Mouse (Mus musculus) heart, embryonic 14.5 days (tissue): ENCODE measurements at regions not wholly inside any gene's neighbourhood (a gene's known extent, or its start where the extent isn't known, plus 50 kb on each side); places are given as distances from the start of the nearest gene placed in this dataset.

Experiments
- ATAC-seq: fragments of 200-750 bp; cut with Nextera tagmentation; 2 replicates; pipeline ENCODE4 v1.8.0; 2017; ENCODE audit warnings: low read depth, moderate TSS enrichment; ENCODE audit not compliant: insufficient number of reproducible peaks, insufficient read depth, low FRiP score
- H3K27ac ChIP-seq, 2 experiments: fragments of 200-500 bp in 1 of 2; fragments of 300-500 bp in 1 of 2; sonication (generic) in 1 of 2; replicated peaks in 1 of 2; 2 replicates each; pipeline ENCODE4 v1.5.1; 2012 to 2014; ENCODE audit warnings: low read depth in 2 of 2, low read length in 2 of 2, control low read depth in 1 of 2, mild to moderate bottlenecking in 1 of 2, mixed read lengths in 1 of 2; ENCODE audit not compliant: control insufficient read depth in 1 of 2, insufficient read depth in 1 of 2
- H3K27me3 ChIP-seq: fragments of 300-500 bp; sonication (generic); 2 replicates; pipeline ENCODE4 v1.6.1; 2014; ENCODE audit warnings: mild to moderate bottlenecking, low read length, control low read depth; ENCODE audit not compliant: control insufficient read depth, insufficient read depth
- H3K36me3 ChIP-seq: fragments of 300-500 bp; sonication (generic); 2 replicates; pipeline ENCODE4 v1.6.1; 2014; ENCODE audit warnings: mild to moderate bottlenecking, control low read depth, low read length, mixed read lengths; ENCODE audit not compliant: control insufficient read depth, insufficient read depth
- H3K4me1 ChIP-seq, 2 experiments: fragments of 200-500 bp in 1 of 2; fragments of 300-500 bp in 1 of 2; sonication (generic) in 1 of 2; 2 replicates each; pipeline ENCODE4 v1.6.1; 2012 to 2014; ENCODE audit warnings: low read length in 2 of 2, control low read depth in 1 of 2, mixed read lengths in 1 of 2; ENCODE audit not compliant: control insufficient read depth in 2 of 2, insufficient read depth in 2 of 2
- H3K4me2 ChIP-seq: fragments of 300-500 bp; sonication (generic); 2 replicates; pipeline ENCODE4 v1.6.1; 2014; ENCODE audit warnings: mild to moderate bottlenecking, low read length
- H3K4me3 ChIP-seq, 2 experiments: fragments of 200-500 bp in 1 of 2; fragments of 300-500 bp in 1 of 2; sonication (generic) in 1 of 2; 2 replicates each; pipeline ENCODE4 v1.5.1; 2012 to 2014; ENCODE audit warnings: low read length in 2 of 2, mild to moderate bottlenecking in 2 of 2, control low read depth in 1 of 2, low read depth in 1 of 2, moderate library complexity in 1 of 2; ENCODE audit not compliant: control insufficient read depth in 1 of 2, insufficient read depth in 1 of 2
- H3K9ac ChIP-seq: fragments of 300-500 bp; sonication (generic); 2 replicates; pipeline ENCODE4 v1.6.1; 2014; ENCODE audit warnings: mild to moderate bottlenecking, low read length
- H3K9me3 ChIP-seq: fragments of 300-500 bp; sonication (generic); 2 replicates; pipeline ENCODE4 v1.6.1; 2016; ENCODE audit warnings: low read length, control low read depth; ENCODE audit not compliant: control insufficient read depth
- WGBS: fragments of 180-500 bp; shearing (Covaris S2); extraction: QIAGEN DNeasy Blood & Tissue Kit; methylation state at CpG from one replicate; pipeline ENCODE4 v1.1.7; 2014; 5-methylcytosine and 5-hydroxymethylcytosine counted together

GRCm38 (mm10) chr2:149661086-149661485, 167.9 kb upstream of the Syndig1 start:
- 59% methylated on average over 5 of the region's 5 CpGs for WGBS

GRCm38 (mm10) chr2:149664377-149664776, 164.6 kb upstream of the Syndig1 start:
- Histone ChIP-seq H3K9me3 (no peaks in the 10 kb centered on the region), H3K27me3 (no peaks in the 10 kb centered on the region), H3K9ac (no peak overlapping the region), H3K4me1 (no peaks in the 10 kb centered on the region), H3K4me3 (no peak overlapping the region), H3K4me2 (no peak overlapping the region), H3K27ac (no peak overlapping the region), H3K36me3 (no peaks in the 10 kb centered on the region)
- ATAC-seq, result no peak

More at GRCm38 (mm10) chr2:149661086-149661485, 167.9 kb upstream of the Syndig1 start:
- Histone ChIP-seq H3K36me3 (no peaks in the 10 kb centered on the region), H3K27me3 (no peaks in the 10 kb centered on the region), H3K4me1 (no peaks in the 10 kb centered on the region), H3K27ac (no peak overlapping the region), H3K4me2 (no peak overlapping the region), H3K9me3 (no peaks in the 10 kb centered on the region), H3K4me3 (no peak overlapping the region), H3K9ac (no peak overlapping the region)
- ATAC-seq, result no peak

GRCm38 (mm10) chr2:149666412-149666811, 162.6 kb upstream of the Syndig1 start:
- no peaks in the 10 kb centered on the region for H3K9me3 ChIP-seq
- no peak overlapping the region for H3K4me3 ChIP-seq
- no peaks in the 10 kb centered on the region for H3K4me1 ChIP-seq
- H3K27me3 ChIP-seq, result no peaks in the 10 kb centered on the region
- no peak overlapping the region for H3K27ac ChIP-seq
- ATAC-seq, result no peak
- no peak overlapping the region for H3K9ac ChIP-seq
- WGBS, result 60% methylated on average over 3 of the region's 3 CpGs
- H3K4me2 ChIP-seq, result no peak overlapping the region
- no peaks in the 10 kb centered on the region for H3K36me3 ChIP-seq

- no peak overlapping the region for H3K27ac ChIP-seq
- no peaks in the 10 kb centered on the region for H3K9me3 ChIP-seq
- no peaks in the 10 kb centered on the region for H3K36me3 ChIP-seq
- no peak overlapping the region for H3K9ac ChIP-seq
- H3K4me3 ChIP-seq, result no peak overlapping the region
- ATAC-seq, result no peak
- H3K27me3 ChIP-seq, result no peaks in the 10 kb centered on the region
- WGBS, result 70% methylated on average over 1 of the region's 1 CpGs
- H3K4me2 ChIP-seq, result no peak overlapping the region
- peaks cover 0 to 10% of the 10 kb centered on the region in 2 experiments; a peak in 1 of 4 replicates for H3K4me1 ChIP-seq
These were observed 157.1 kb upstream of the Syndig1 start for GRCm38 (mm10) chr2:149671870-149672269.

- H3K4me2 ChIP-seq, result no peak overlapping the region
- no peak overlapping the region for H3K4me3 ChIP-seq
- H3K36me3 ChIP-seq, result no peaks in the 10 kb centered on the region
- H3K4me1 ChIP-seq, result peaks cover 2 to 31% of the 10 kb centered on the region in 2 experiments; a peak in 3 of 4 replicates
- H3K27ac ChIP-seq, result peak overlapping the region; percentile 29 to 70; a peak in 3 of 4 replicates
- no peaks in the 10 kb centered on the region for H3K9me3 ChIP-seq
- ATAC-seq, result no peak
- WGBS, result 79% methylated on average over 2 of the region's 2 CpGs
- no peak overlapping the region for H3K9ac ChIP-seq
- no peaks in the 10 kb centered on the region for H3K27me3 ChIP-seq
These were observed 149.1 kb upstream of the Syndig1 start for GRCm38 (mm10) chr2:149679822-149680459.

- Histone ChIP-seq H3K9me3 (no peaks in the 10 kb centered on the region), H3K4me3 (no peak overlapping the region), H3K9ac (no peak overlapping the region), H3K36me3 (no peaks in the 10 kb centered on the region), H3K4me1 (no peaks in the 10 kb centered on the region; a peak in 1 of 4 replicates), H3K27ac (no peak overlapping the region), H3K27me3 (no peaks in the 10 kb centered on the region), H3K4me2 (no peak overlapping the region)
- no peak for ATAC-seq
- WGBS, result 65% methylated on average over 3 of the region's 3 CpGs
These were observed 106.7 kb upstream of the Syndig1 start for GRCm38 (mm10) chr2:149722342-149722741.

GRCm38 (mm10) chr2:149724279-149724678, 104.7 kb upstream of the Syndig1 start:
- Histone ChIP-seq H3K9me3 (no peaks in the 10 kb centered on the region), H3K4me3 (no peak overlapping the region), H3K4me1 (no peaks in the 10 kb centered on the region; a peak in 1 of 4 replicates), H3K36me3 (no peaks in the 10 kb centered on the region), H3K4me2 (no peak overlapping the region), H3K27me3 (no peaks in the 10 kb centered on the region), H3K9ac (no peak overlapping the region), H3K27ac (no peak overlapping the region)
- WGBS, result 15% methylated on average over 7 of the region's 7 CpGs
- no peak for ATAC-seq

GRCm38 (mm10) chr2:149725932-149726331, 103.1 kb upstream of the Syndig1 start:
- no peaks in the 10 kb centered on the region for H3K36me3 ChIP-seq
- ATAC-seq, result no peak
- no peaks in the 10 kb centered on the region for H3K27me3 ChIP-seq
- H3K27ac ChIP-seq, result no peak overlapping the region
- no peak overlapping the region for H3K9ac ChIP-seq
- no peak overlapping the region for H3K4me2 ChIP-seq
- no peaks in the 10 kb centered on the region; a peak in 1 of 4 replicates for H3K4me1 ChIP-seq
- H3K9me3 ChIP-seq, result no peaks in the 10 kb centered on the region
- H3K4me3 ChIP-seq, result no peak overlapping the region
- WGBS, result 55% methylated on average over 3 of the region's 3 CpGs
